Mouse (Mus musculus) MEL-GATA-1-ER (cell line): ENCODE data around the gene Ppm1h.
A peak's percentile ranks its signal among the peaks of the same experiment; 100 is the strongest.
"Not testable (repeated sequence)": the region's sequence is repeated elsewhere in the genome, so short reads cannot be mapped to it uniquely, and the experiment has no call there.

ENCODE experiments used
- DNase-seq: peaks from one replicate; pipeline ENCODE4 v3.0.0-alpha.2; 2012; ENCODE audit warnings: low read depth; ENCODE audit errors: extremely low read depth

Ppm1h gene

GRCm38 (mm10) chr10:122922226-122922625, 243.7 kb downstream of the Ppm1h start:
- DNase-seq = no peak

- DNase-seq = peak; percentile 73
Observed at GRCm38 (mm10) chr10:122924571-122924970, 246.0 kb downstream of the Ppm1h start.

DNA sequence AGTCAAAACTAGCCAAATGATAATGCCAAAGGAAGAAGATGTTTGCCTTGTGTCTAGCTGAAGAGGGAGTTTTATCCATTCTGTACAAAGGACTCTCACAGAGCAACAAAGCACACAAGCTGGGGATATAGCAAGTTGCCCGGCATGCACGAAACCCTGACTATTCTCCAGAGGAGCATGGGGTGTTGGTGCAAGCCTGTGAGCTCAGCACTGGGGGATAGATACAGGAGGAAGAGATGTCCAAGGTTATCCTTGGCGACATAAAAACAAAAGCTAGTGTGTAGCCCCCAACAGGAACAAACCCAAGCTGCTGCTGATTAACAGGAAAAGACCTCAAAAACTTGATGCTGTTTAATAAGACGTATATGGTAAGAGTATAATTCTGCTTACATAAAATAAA, 247.7 kb downstream of the Ppm1h start:
- no peak for DNase-seq

GRCm38 (mm10) chr10:122930520-122930919, 252.0 kb downstream of the Ppm1h start:
- DNase-seq = no peak

- DNase-seq = no peak
Observed at GRCm38 (mm10) chr10:122931193-122931832, 252.8 kb downstream of the Ppm1h start.

GRCm38 (mm10) chr10:122931851-122932550, 253.4 kb downstream of the Ppm1h start:
- DNase-seq = no peak

- peak; percentile 69 for DNase-seq
Observed at GRCm38 (mm10) chr10:122933053-122933838, 254.7 kb downstream of the Ppm1h start.

DNA sequence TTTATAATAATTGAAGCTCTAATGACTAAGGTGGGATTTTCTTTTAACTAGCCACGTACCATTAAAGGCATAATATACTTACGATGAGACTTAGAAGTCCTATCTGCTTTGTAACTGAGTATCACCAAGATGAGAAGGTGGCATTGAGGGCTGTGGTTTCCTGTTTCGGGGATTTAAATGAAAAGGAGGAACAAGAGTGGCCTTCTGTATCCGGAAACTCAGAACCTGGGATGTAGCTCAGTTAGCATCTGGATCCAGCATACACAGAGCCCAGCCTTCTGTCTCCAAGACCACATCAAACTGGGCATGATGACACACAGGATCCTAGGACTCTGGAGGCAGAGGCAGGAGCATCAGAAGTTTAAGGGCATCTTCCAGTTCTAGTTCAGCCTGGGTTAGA, 256.8 kb downstream of the Ppm1h start:
- not testable (repeated sequence) for DNase-seq

- DNase-seq = not testable (repeated sequence)
Observed at GRCm38 (mm10) chr10:122937380-122937779, 258.8 kb downstream of the Ppm1h start.

DNA sequence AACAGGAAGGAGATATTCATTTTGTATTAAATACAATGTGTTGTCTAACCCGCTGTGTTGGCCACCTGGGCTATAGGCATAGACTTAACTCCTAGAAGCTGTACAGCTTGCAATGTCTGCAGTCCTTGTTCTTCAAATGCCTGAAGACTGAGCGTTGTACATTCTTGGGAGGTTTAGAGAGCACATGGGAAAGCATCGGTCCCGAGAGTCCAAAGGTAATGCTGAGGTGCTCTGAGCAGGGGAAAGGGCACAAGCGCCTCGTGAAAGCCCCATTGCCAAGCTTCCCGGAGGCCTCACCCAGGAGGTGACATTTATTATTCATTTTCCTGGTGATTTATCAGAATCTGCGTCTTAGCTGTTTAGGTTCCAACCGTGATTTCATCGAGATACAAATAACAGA, 261.0 kb downstream of the Ppm1h start:
- DNase-seq = no peak

DNA sequence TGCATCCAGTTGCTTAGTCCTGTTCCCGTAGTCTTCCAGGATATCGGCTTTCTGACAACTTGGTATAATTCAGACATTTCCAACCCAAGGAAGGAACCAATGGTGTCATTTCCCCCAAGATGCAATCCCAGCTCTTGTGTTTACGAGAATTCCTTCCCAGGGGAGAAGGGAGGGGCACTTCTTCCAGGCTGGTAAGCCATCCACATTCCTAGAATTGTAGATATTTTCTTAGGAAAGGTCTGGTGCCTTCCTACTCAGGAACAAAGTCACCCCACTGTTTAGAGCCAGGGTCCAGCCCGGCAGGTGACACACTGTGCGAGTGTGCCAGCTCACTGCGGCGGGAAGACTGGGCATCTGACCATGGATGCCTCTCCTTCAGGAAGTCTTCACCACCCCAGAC, 264.2 kb downstream of the Ppm1h start:
- no peak for DNase-seq

DNA sequence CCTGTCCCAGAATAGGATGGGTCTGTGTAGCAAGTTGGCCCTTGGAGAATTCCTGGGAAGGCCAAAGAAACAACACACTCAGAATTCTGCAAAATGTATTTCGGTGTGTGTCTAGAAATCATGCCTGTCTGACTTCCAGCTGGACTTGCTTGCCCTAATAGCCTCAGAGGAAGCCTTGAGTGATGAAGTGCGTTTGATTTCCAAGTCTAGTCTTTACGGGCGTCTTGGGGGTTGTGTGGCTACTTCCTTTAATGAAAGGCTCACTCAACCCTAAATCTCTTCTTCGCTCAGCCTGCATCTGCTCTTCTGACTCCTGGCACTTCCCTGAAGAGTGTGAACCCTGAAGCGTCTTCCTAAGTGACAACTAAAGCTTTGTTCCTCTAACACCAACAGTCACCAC, 265.3 kb downstream of the Ppm1h start:
- DNase-seq = no peak

GRCm38 (mm10) chr10:122944888-122945287, 266.3 kb downstream of the Ppm1h start:
- no peak for DNase-seq

- no peak for DNase-seq
Observed at GRCm38 (mm10) chr10:122950966-122951365, 272.4 kb downstream of the Ppm1h start.

GRCm38 (mm10) chr10:122953576-122953975, 275.0 kb downstream of the Ppm1h start:
- DNase-seq = no peak

DNA sequence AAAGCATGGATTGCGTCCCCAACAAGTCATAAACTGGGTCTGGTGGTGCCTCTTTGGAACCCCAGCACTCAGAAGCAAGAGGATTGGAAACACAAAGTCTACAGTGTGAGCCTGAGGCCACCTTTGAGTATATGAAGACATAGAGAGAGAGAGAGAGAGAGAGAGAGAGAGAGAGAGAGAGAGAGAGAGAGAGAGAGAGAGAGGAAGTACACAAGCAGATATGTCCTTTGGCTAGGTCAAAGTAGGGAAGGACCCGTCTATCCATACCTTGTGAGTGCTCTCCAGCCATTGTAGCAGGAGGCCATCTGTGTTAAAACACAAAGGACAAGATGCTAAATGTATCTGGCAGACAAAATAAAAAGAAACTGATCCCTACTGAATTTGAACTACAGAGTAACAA, 279.4 kb downstream of the Ppm1h start:
- DNase-seq = no peak

GRCm38 (mm10) chr10:122958699-122959098, 280.1 kb downstream of the Ppm1h start:
- no peak for DNase-seq

DNA sequence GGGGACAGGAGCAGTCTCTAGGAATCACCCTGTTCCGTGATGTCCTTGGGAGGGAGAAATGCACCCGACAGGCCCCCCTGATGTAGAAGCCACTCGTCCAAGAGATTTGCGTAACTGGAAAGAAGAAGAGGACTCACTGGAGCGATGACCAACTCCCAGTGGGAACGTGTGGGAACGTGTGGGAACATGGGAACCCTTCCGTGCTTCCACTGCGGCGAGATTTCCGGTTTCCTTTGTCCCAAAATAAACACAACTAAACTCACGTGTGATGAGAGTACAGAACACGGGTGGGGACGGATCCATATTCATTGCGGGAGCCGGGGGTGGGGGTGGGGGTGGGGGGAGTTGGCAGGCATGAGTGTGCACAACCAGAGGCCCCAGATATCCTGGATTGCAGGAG, 281.7 kb downstream of the Ppm1h start:
- no peak for DNase-seq

GRCm38 (mm10) chr10:122960738-122961137, 282.2 kb downstream of the Ppm1h start:
- DNase-seq = no peak

- DNase-seq = no peak
Observed at GRCm38 (mm10) chr10:122961494-122961893, 282.9 kb downstream of the Ppm1h start.

GRCm38 (mm10) chr10:122962651-122963050, 284.1 kb downstream of the Ppm1h start:
- DNase-seq = no peak
